In the genomic region with DNA sequence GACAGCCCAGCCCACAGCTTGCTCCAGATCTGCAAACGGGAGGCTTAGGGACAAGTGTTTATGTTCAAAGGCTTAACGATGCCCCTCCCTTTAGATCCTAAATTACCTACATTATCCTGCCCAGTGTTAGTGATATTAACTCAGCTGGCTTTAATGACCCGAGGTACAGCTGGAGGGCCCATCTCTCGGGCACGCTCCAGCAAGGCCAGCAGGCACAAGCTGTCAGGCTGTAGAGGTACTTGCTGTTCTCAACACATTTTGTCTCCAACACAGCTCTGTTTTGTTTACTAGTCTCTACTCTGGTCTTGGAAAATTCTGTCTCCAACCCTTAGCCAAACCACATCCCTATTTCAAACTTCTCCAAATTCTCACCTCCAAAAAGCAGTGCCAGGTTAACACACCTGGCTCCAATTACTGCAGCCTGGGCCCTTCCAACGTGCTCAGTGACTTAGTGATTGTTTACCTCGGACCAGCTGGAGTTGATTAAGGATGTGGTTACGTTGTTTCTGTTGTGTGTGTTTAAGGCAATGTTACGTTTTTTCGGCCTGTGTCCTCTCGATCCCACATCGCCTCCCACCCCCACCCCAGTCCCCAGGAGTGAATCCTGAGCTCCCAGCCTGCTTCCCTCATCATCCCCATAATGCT, we compare ENCODE assay signal across 14 mouse cellular contexts.
DNase-seq lines count a peak whose midpoint lies in the region; ATAC-seq lines count a peak whose summit lies in the region.
"Had no signal": no experiment of that assay in that cellular context is flagged by ENCODE, and none has a peak within 500 bp of the region (broad histone marks: within the 10 kb centered on the region; RNA-seq: fewer than 3 reads in every experiment).

No protein-coding gene starts in this region.

- peak overlapping the region; percentile 64; the same call in 1 of the 2 replicates for H3K27ac ChIP-seq in kidney, embryonic 15.5 days
- peak overlapping the region; percentile 71 for H3K27ac ChIP-seq in embryonic facial prominence, embryonic 14.5 days (replicated peaks; ENCODE audit: low read depth, low read length)
- H3K27ac ChIP-seq in heart, embryonic 11.5 days (ENCODE audit: low read depth, low read length): no peak overlapping the region
- H3K27ac ChIP-seq: hindbrain, embryonic 14.5 days; midbrain, embryonic 10.5 days; neural tube, embryonic 13.5 days had no signal

- WGBS in kidney, embryonic 15.5 days: 17% methylated on average over 12 of the region's 12 CpGs
- WGBS in embryonic facial prominence, embryonic 14.5 days: 18% methylated on average over 12 of the region's 12 CpGs
- 48% methylated on average over 12 of the region's 12 CpGs for WGBS in heart, embryonic 11.5 days (ENCODE audit: insufficient replicate concordance)

- peaks cover 44% of the 10 kb centered on the region for H3K4me1 ChIP-seq in kidney, embryonic 15.5 days
- H3K4me1 ChIP-seq in embryonic facial prominence, embryonic 14.5 days (ENCODE audit: control insufficient read depth, insufficient read depth, low read length): peaks cover 45% of the 10 kb centered on the region
- H3K4me1 ChIP-seq in heart, embryonic 11.5 days (ENCODE audit: control insufficient read depth, insufficient read depth, low read length): peaks cover 5% of the 10 kb centered on the region; the same call in 1 of the 2 replicates

- H3K36me3 ChIP-seq in kidney, embryonic 15.5 days: no peaks in the 10 kb centered on the region
- H3K36me3 ChIP-seq in embryonic facial prominence, embryonic 14.5 days (ENCODE audit: control insufficient read depth, insufficient read depth, low read length): no peaks in the 10 kb centered on the region
- no peaks in the 10 kb centered on the region for H3K36me3 ChIP-seq in heart, embryonic 11.5 days (ENCODE audit: control insufficient read depth, insufficient read depth, low read length)
- H3K36me3 ChIP-seq: midbrain, embryonic 10.5 days; neural tube, embryonic 13.5 days had no signal

- no peaks in the 10 kb centered on the region for H3K27me3 ChIP-seq in kidney, embryonic 15.5 days
- no peaks in the 10 kb centered on the region for H3K27me3 ChIP-seq in embryonic facial prominence, embryonic 14.5 days (replicated peaks; ENCODE audit: control insufficient read depth, insufficient read depth, low read length)
- H3K27me3 ChIP-seq in heart, embryonic 11.5 days (ENCODE audit: control insufficient read depth, insufficient read depth, low read length): no peaks in the 10 kb centered on the region
- H3K27me3 ChIP-seq: neural tube, embryonic 13.5 days had no signal

- no peaks in the 10 kb centered on the region for H3K9me3 ChIP-seq in kidney, embryonic 15.5 days (replicated peaks)
- H3K9me3 ChIP-seq in embryonic facial prominence, embryonic 14.5 days (ENCODE audit: control insufficient read depth, low read length): no peaks in the 10 kb centered on the region
- H3K9me3 ChIP-seq in heart, embryonic 11.5 days (replicated peaks; ENCODE audit: control insufficient read depth, low read length): no peaks in the 10 kb centered on the region
- H3K9me3 ChIP-seq: midbrain, embryonic 10.5 days; neural tube, embryonic 13.5 days had no signal

- no peak for DNase-seq in kidney, adult 18-20 months
- DNase-seq in embryo, embryonic 10.5 days (ENCODE audit: low spot score): peak; percentile 81
- DNase-seq in embryonic facial prominence, embryonic 14.5 days (ENCODE audit: low spot score): peak; percentile 93
- DNase-seq in lung, postnatal 10 days: peak; percentile 45
- no peak for DNase-seq in urinary bladder, postnatal 4 days (ENCODE audit: low spot score in 2 of 2)
- no peak for DNase-seq in spleen, postnatal 4 days (ENCODE audit: low spot score in 2 of 2)
- DNase-seq: right cerebral cortex, postnatal 4 days; thymus, postnatal 4 days had no signal

- H3K9ac ChIP-seq in kidney, embryonic 15.5 days: no peak overlapping the region
- no peak overlapping the region for H3K9ac ChIP-seq in embryonic facial prominence, embryonic 14.5 days (ENCODE audit: low read depth, low read length)
- H3K9ac ChIP-seq in heart, embryonic 11.5 days (ENCODE audit: low read depth, low read length): no peak overlapping the region
- H3K9ac ChIP-seq: hindbrain, embryonic 14.5 days; neural tube, embryonic 13.5 days had no signal

- no peak overlapping the region for H3K4me3 ChIP-seq in kidney, embryonic 15.5 days (replicated peaks)
- H3K4me3 ChIP-seq in embryonic facial prominence, embryonic 14.5 days (ENCODE audit: low read depth, low read length): no peak overlapping the region
- H3K4me3 ChIP-seq in heart, embryonic 11.5 days (ENCODE audit: low read depth, low read length): no peak overlapping the region
- H3K4me3 ChIP-seq: midbrain, embryonic 10.5 days; neural tube, embryonic 13.5 days had no signal

- no peak overlapping the region for H3K4me2 ChIP-seq in kidney, embryonic 15.5 days
- peak overlapping the region; percentile 15; the same call in 1 of the 2 replicates for H3K4me2 ChIP-seq in embryonic facial prominence, embryonic 14.5 days (ENCODE audit: low read depth, low read length)
- H3K4me2 ChIP-seq in heart, embryonic 11.5 days: no peak overlapping the region
- H3K4me2 ChIP-seq: hindbrain, embryonic 14.5 days; neural tube, embryonic 13.5 days had no signal

- peak; percentile 65 for ATAC-seq in kidney, embryonic 15.5 days (replicated peaks; ENCODE audit: low FRiP score)
- peak; percentile 81 for ATAC-seq in embryonic facial prominence, embryonic 14.5 days (ENCODE audit: low read depth)
- ATAC-seq in heart, embryonic 11.5 days (replicated peaks; ENCODE audit: insufficient number of reproducible peaks, low FRiP score, low TSS enrichment): no peak
- ATAC-seq: activated CD4-positive, CD25-positive, alpha-beta regulatory T cell, adult 4 months had no signal

Comparison
In these comparisons a context has a peak if more than half of its experiments do, and no peak if none do; other contexts are left out.
1. DNase-seq: peak in embryo, embryonic 10.5 days (single experiment), embryonic facial prominence, embryonic 14.5 days (single experiment) and lung, postnatal 10 days (single experiment); none in kidney, adult 18-20 months (single experiment), urinary bladder, postnatal 4 days (0 of 2) and spleen, postnatal 4 days (0 of 2).